9 mouse cellular contexts compared by ENCODE assay signal in the genomic region with DNA sequence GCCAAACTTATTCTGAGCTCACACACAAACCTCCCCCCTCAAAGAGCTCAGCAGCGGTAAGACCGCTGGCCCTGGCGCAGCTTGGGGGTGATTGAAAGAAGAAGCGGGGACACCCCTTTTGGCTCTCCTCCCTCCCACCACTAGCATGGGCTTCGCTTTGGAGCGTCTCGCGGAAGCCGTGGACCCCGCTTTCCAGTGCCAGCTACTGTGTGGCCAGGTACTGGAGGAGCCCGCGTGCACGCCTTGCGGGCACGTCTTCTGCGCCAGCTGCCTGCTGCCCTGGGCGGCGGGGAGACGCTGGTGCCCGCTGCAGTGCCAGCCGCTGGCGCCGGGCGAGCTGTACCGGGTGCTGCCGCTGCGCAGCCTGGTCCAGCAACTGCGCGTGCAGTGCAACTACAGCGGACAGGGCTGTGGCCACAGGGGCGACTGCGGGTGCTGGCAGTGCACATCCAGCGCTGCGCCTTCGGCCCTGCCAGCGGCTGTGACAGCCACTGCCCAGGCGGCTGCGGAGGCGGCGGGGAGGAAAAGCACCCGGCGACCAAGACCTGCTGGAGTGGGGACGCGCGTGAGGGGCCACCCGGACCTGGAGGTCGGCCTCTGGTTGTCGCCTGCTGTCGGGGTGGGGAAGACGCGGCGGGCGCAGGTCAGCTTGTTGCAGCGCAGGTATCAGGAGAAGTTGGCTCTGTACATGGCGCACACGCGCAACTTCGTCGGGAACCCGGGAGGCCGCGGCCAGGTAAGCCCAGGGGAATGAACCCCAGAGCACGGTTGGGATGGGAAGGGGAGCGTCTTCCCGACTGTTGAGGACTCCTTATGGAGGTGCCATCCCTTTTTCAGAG. TPM values are rescaled to one million over a fixed set of nuclear protein-coding genes. Genes with fewer than 3 reads are reported as not detected.
DNase-seq lines count a peak whose midpoint lies in the region; ATAC-seq lines count a peak whose summit lies in the region.
"Had no signal": no experiment of that assay in that cellular context is flagged by ENCODE, and none has a peak within 500 bp of the region (broad histone marks: within the 10 kb centered on the region; RNA-seq: fewer than 3 reads in every experiment).

A gene (plus strand): TSS at position 112 of the 839 bp plus-strand sequence.

- H3K4me1 ChIP-seq in kidney, embryonic 15.5 days, result peaks cover 11% of the 10 kb centered on the region
- peaks cover 6% of the 10 kb centered on the region; the same call in 1 of the 2 replicates for H3K4me1 ChIP-seq in intestine, embryonic 16.5 days (ENCODE audit: control insufficient read depth, insufficient read depth, low read length)

- DNase-seq in kidney, adult 11 months, result no peak
- peak; percentile 53 for DNase-seq in embryo, embryonic 10.5 days (ENCODE audit: low spot score)
- DNase-seq in heart, adult 18-20 months, result peak; percentile 36 to 38
- peak; percentile 1 for DNase-seq in lung, postnatal 10 days
- DNase-seq in right cerebral cortex, postnatal 10 days (ENCODE audit: low spot score in 2 of 2), result peak; percentile 57 to 67
- no peak for DNase-seq in natural killer cell, adult 2 months (ENCODE audit: low spot score in 2 of 2)

- ATAC-seq in kidney, embryonic 15.5 days (replicated peaks; ENCODE audit: low FRiP score), result peak; percentile 95
- peak; percentile 53 for ATAC-seq in intestine, embryonic 16.5 days

- under 1% methylated on average over 65 of the region's 65 CpGs for WGBS in kidney, embryonic 15.5 days
- WGBS in intestine, embryonic 16.5 days, result 1% methylated on average over 64 of the region's 65 CpGs

- no peak within 1 kb of the TSS for H3K27ac ChIP-seq in kidney, embryonic 15.5 days
- no peak within 1 kb of the TSS for H3K27ac ChIP-seq in intestine, embryonic 16.5 days (ENCODE audit: low read length)

- peaks cover 40% of the 10 kb centered on the region for H3K27me3 ChIP-seq in kidney, embryonic 15.5 days
- H3K27me3 ChIP-seq in intestine, embryonic 16.5 days (replicated peaks; ENCODE audit: control insufficient read depth, insufficient read depth, low read length), result peaks cover 14% of the 10 kb centered on the region

- peak within 1 kb of the TSS; percentile 55 for H3K4me3 ChIP-seq in kidney, embryonic 15.5 days (replicated peaks)
- peak within 1 kb of the TSS; percentile 54 for H3K4me3 ChIP-seq in intestine, embryonic 16.5 days (ENCODE audit: low read length)

- H3K36me3 ChIP-seq in kidney, embryonic 15.5 days, result no peaks in the 10 kb centered on the region
- H3K36me3 ChIP-seq in intestine, embryonic 16.5 days (ENCODE audit: control insufficient read depth, insufficient read depth, low read length), result no peaks in the 10 kb centered on the region
- H3K36me3 ChIP-seq: G1E had no signal

- peak within 1 kb of the TSS; percentile 29 for H3K9ac ChIP-seq in kidney, embryonic 15.5 days
- H3K9ac ChIP-seq in intestine, embryonic 16.5 days (ENCODE audit: low read depth, low read length), result peak within 1 kb of the TSS; percentile 60

- H3K4me2 ChIP-seq in kidney, embryonic 15.5 days, result peak within 1 kb of the TSS; percentile 96
- peak within 1 kb of the TSS; percentile 78 for H3K4me2 ChIP-seq in intestine, embryonic 16.5 days (ENCODE audit: low read depth, low read length)

- no peaks in the 10 kb centered on the region for H3K9me3 ChIP-seq in kidney, embryonic 15.5 days (replicated peaks)
- no peaks in the 10 kb centered on the region for H3K9me3 ChIP-seq in intestine, embryonic 16.5 days (ENCODE audit: control insufficient read depth, low read length)

RNA-seq across cellular contexts. Expression of the gene that starts here (rescaled TPM):
- 2.4 and 3.0 TPM in 2 replicates for polyA plus RNA-seq in kidney, embryonic 15.5 days (2015; fragmentation: Nextera tagmentation; extraction: Ambion mirVana)
- 1 to 10 TPM; 1.2 to 1.4 TPM for total RNA-seq in heart, adult 18-20 months (2021)
- polyA plus RNA-seq in intestine, embryonic 16.5 days (2015; fragmentation: Nextera tagmentation; extraction: Ambion mirVana), result 1.2 and 1.8 TPM in 2 replicates
- polyA plus RNA-seq: G1E had no signal

Comparison
In these comparisons a context has a peak if more than half of its experiments do, and no peak if none do; other contexts are left out.
1. DNase-seq: peak in embryo, embryonic 10.5 days (single experiment), heart, adult 18-20 months (2 of 2), lung, postnatal 10 days (single experiment) and right cerebral cortex, postnatal 10 days (2 of 2); none in kidney, adult 11 months (single experiment) and natural killer cell, adult 2 months (0 of 2).